Mouse (Mus musculus) kidney, adult 11 months (tissue): ENCODE data around the gene Smad1.

Source experiments
- DNase-seq: peaks from one replicate; pipeline ENCODE4 v3.0.0; 2022

The Smad1 gene

DNA sequence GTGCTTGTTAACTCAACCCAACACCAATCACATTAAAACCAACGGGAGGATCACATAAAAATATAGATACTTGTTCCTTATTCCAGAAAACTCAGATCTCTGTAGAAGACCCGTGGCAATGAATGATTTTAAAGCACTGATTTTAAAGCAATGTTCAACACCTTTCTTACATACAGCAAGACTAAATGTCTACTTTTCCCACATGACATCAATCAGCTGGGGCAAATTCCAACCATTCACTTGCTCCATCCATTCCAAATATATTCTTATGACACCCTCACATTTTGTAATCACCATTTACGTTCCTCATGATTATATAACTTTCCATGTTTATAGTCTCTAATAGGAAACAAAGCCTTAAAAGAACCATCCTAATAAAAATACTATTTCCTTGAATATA is 105.5 kb downstream of the Smad1 start:
- DNase-seq, result no peak

DNA sequence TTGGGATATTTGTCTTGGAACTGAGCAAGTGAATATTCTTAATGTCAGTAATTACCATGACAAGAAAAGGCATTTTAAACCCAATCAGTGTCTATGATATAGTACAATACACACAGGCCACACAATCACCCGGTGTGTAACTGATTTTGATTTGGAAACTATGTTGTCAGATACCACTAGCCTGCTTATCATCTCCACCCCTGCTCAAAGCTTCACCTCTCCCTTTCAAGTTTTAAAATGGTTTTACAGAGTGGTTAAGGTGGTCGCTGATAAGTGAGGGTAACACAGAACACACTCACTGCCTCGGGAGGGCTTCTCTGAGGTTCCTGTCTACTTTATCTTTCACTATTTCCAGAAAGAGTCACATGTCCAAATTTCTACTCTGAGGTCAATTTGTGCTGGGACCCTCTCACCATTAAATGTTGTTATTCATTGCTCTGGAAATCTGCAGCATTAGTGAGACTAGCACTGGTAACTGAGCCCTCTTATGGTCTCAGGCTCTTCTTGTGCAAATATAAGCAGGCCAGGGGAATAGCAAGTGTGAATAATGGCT is 106.5 kb downstream of the Smad1 start:
- no peak for DNase-seq

DNA sequence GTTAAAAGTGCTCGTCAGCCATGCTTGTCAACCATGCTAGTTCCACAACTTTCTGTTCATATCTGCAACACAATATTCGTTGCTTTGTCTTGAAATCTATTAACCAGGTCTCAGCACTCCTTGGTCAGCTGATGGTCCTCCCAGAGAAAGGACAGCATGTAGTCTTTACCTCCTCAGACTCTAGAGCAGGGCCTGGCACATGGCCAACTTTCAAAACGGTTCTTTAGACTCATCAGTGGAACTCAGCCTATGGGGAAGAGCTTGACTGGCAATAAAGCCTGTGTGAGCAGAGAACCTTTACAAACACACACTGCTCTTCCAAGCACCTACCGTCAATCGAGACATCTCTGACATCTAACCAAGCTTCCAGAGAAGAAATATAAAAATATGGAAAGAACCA is 109.7 kb downstream of the Smad1 start:
- no peak for DNase-seq

DNA sequence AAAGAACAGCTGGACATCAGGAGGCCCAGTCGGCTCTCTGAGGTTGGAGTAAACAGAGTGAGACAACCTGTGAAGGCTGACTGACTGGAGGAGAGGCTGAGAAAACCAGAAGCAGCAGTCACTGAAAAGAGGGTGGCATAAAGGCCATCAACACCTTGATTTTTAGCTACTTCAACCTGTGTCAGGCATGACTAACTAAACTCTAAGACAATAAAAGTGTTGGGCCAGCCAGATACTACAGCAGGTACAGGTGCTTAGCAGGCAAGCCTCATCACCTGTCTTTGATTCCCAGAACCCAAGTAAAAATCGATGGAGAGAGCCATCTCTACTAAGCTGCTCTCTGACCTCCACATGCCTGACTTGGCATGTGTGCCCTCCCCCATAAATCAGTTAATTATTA is 110.6 kb downstream of the Smad1 start:
- DNase-seq, result no peak
